12 mouse cellular contexts compared by ENCODE assay signal in genomic region chr1:45864564-45865014, GRCm38 (mm10). TPM values are rescaled to one million over a fixed set of nuclear protein-coding genes. Genes with fewer than 3 reads are reported as not detected.
DNase-seq lines count a peak whose midpoint lies in the region; ATAC-seq lines count a peak whose summit lies in the region.
"Had no signal": no experiment of that assay in that cellular context is flagged by ENCODE, and none has a peak within 500 bp of the region (broad histone marks: within the 10 kb centered on the region; RNA-seq: fewer than 3 reads in every experiment).

No protein-coding gene starts in this region.

- DNase-seq in kidney, adult 11 months = peak; percentile 50
- DNase-seq in kidney, adult 18-20 months = no peak
- DNase-seq in heart, embryonic 10.5 days (ENCODE audit: low spot score) = no peak
- DNase-seq in kidney, postnatal 14 days = peak; percentile 74
- no peak for DNase-seq in T-cell, adult 2 months (ENCODE audit: low spot score)
- DNase-seq in embryo, embryonic 10 days (ENCODE audit: low spot score) = no peak
- DNase-seq: cerebellum, adult 9-11 months had no signal

- no peaks in the 10 kb centered on the region for H3K36me3 ChIP-seq in heart, embryonic 10.5 days
- H3K36me3 ChIP-seq in stomach, embryonic 15.5 days = no peaks in the 10 kb centered on the region
- H3K36me3 ChIP-seq: midbrain, embryonic 12.5 days had no signal

- 0 out of 2 replicates have a peak, but pooled peaks cover 3% of the 10 kb centered on the region for H3K9me3 ChIP-seq in heart, embryonic 10.5 days
- no peaks in the 10 kb centered on the region for H3K9me3 ChIP-seq in stomach, embryonic 15.5 days
- H3K9me3 ChIP-seq: midbrain, embryonic 12.5 days had no signal

- ATAC-seq in stomach, embryonic 15.5 days (ENCODE audit: insufficient read depth, low FRiP score, low read depth) = peak; percentile 53; the same call in 1 of the 2 replicates
- no peak for ATAC-seq in cerebellum, adult (ENCODE audit: insufficient number of reproducible peaks, low FRiP score, low TSS enrichment)
- ATAC-seq: hindbrain, embryonic 16.5 days had no signal

- no peak overlapping the region for H3K4me3 ChIP-seq in heart, embryonic 10.5 days
- H3K4me3 ChIP-seq in stomach, embryonic 15.5 days (replicated peaks) = no peak overlapping the region
- H3K4me3 ChIP-seq: midbrain, embryonic 12.5 days had no signal

- WGBS in heart, embryonic 10.5 days = 62% methylated on average over 4 of the region's 4 CpGs
- WGBS in stomach, embryonic 15.5 days = 32% methylated on average over 4 of the region's 4 CpGs

- H3K9ac ChIP-seq in stomach, embryonic 15.5 days = no peak overlapping the region
- H3K9ac ChIP-seq: midbrain, embryonic 12.5 days had no signal

- peak overlapping the region; percentile 56 for H3K27ac ChIP-seq in heart, embryonic 10.5 days
- H3K27ac ChIP-seq in stomach, embryonic 15.5 days = peak overlapping the region; percentile 67
- H3K27ac ChIP-seq: midbrain, embryonic 12.5 days had no signal

- H3K27me3 ChIP-seq in heart, embryonic 10.5 days (ENCODE audit: insufficient read depth, poor library complexity, severe bottlenecking) = no peaks in the 10 kb centered on the region
- no peaks in the 10 kb centered on the region for H3K27me3 ChIP-seq in stomach, embryonic 15.5 days (replicated peaks)
- H3K27me3 ChIP-seq: midbrain, embryonic 12.5 days had no signal

- no peak overlapping the region for H3K4me2 ChIP-seq in stomach, embryonic 15.5 days
- H3K4me2 ChIP-seq: midbrain, embryonic 12.5 days had no signal

- peaks cover 25% of the 10 kb centered on the region for H3K4me1 ChIP-seq in heart, embryonic 10.5 days
- H3K4me1 ChIP-seq in stomach, embryonic 15.5 days = peaks cover 19% of the 10 kb centered on the region
- H3K4me1 ChIP-seq: midbrain, embryonic 12.5 days had no signal

RNA-seq across cellular contexts. Expression of gene Gm5269, which starts 25.5 kb away (rescaled TPM):
- not detected in 2 replicates for polyA plus RNA-seq in heart, embryonic 10.5 days (2016; fragmentation: Nextera tagmentation; extraction: Ambion mirVana)
- not detected in 2 replicates for polyA plus RNA-seq in stomach, embryonic 15.5 days (2015; fragmentation: Nextera tagmentation; extraction: Ambion mirVana)
- polyA plus RNA-seq: hindbrain, embryonic 16.5 days; midbrain, embryonic 12.5 days; spleen, adult 2 months had no signal

Comparison
In these comparisons a context has a peak if more than half of its experiments do, and no peak if none do; other contexts are left out.
1. DNase-seq: peak in kidney, adult 11 months (single experiment) and kidney, postnatal 14 days (single experiment); none in kidney, adult 18-20 months (single experiment), heart, embryonic 10.5 days (single experiment), T-cell, adult 2 months (single experiment) and embryo, embryonic 10 days (single experiment).